Mouse (Mus musculus): Measurements from ENCODE around the gene Lamb1. TPM values are rescaled to one million over a fixed set of nuclear protein-coding genes. Genes with fewer than 3 reads are reported as not detected.

Gene Lamb1
- polyA plus RNA-seq, 1 experiment from 2014 or later = 39.4 TPM

DNA sequence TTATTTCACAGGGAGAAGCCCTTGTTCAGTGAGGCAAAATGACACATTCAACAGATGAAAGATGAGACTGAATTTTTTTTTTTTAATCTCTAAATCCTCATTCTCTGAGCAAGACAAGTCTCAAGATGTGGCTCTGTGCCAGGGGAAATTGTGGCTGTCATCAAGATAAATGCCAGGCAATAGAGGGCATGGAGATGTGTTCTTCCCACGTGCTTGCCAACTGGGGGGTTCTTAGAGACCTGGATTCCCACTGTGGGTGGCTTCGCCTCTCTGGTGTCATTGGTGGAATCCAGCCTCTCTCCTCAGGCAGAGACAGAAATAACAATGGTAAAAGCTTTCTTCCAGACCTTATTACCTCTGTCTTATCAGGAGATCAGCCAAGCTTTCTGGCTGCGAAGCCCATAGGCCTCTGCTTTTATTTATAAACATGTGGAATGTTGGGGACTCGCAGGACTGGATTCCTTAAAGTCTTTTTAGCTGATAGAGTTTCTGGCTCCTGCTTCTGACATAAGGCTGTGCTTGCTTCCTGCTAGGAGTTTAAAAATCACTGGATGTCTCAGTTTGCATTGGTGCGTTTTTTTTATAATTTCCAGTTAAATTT, 41.1 kb downstream of the Lamb1 start:
- Histone ChIP-seq H3K36me3 (no peaks in the 10 kb centered on the region), H3K4me3 (no peak overlapping the region), H3K27me3 (replicated peaks) (no peaks in the 10 kb centered on the region), H3K9me3 (no peaks in the 10 kb centered on the region), H3K27ac (no peak overlapping the region), H3K9ac (no peak overlapping the region), H3K4me2 (replicated peaks) (no peak overlapping the region), H3K4me1 (no peaks in the 10 kb centered on the region)
- ATAC-seq (ENCODE audit: low FRiP score, low read depth) = no peak
- 82% methylated on average over 5 of the region's 5 CpGs for WGBS

DNA sequence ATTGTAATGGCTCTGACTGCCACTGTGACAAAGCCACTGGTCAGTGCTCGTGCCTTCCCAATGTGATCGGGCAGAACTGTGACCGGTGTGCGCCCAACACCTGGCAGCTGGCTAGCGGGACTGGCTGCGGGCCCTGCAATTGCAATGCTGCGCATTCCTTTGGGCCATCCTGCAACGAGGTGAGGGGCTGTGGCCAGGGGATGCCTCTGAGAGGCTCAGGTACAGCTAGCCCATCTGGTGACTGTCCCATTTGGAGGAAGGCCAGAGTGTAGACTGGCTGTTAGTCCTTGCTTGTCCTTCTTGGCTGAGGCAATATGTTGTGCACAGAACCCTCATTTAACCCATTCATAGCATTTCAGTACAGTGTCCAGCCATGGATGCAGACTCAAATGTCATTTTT, 42.0 kb downstream of the Lamb1 start:
- 94% methylated on average over 8 of the region's 8 CpGs for WGBS

DNA sequence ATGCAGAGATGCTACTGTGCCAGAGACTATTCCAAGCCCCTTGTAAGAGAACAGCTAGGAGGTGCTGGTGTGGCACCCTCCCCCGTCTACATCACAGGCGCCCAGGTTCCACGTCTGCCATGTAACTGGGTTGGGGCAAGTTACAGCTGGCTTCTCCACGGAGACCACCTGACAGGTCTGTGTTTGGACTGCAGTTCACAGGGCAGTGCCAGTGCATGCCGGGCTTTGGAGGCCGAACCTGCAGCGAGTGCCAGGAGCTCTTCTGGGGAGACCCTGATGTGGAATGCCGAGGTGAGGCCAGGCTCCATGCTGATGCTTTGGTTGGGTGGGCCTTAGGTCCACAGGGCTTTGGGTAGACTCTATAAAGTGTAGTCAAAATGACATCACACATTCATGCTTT, 42.7 kb downstream of the Lamb1 start:
- Histone ChIP-seq H3K4me2 (replicated peaks) (no peak overlapping the region), H3K36me3 (no peaks in the 10 kb centered on the region), H3K4me1 (no peaks in the 10 kb centered on the region; the same call in 1 of the 2 replicates), H3K9me3 (no peaks in the 10 kb centered on the region), H3K4me3 (no peak overlapping the region), H3K9ac (no peak overlapping the region), H3K27me3 (replicated peaks) (no peaks in the 10 kb centered on the region), H3K27ac (no peak overlapping the region)
- no peak for ATAC-seq (ENCODE audit: low FRiP score, low read depth)
- WGBS = 94% methylated on average over 8 of the region's 8 CpGs

More for the DNA sequence above, 42.0 kb downstream of the Lamb1 start:
- Histone ChIP-seq H3K4me2 (replicated peaks) (no peak overlapping the region), H3K27ac (no peak overlapping the region), H3K4me1 (no peaks in the 10 kb centered on the region; the same call in 1 of the 2 replicates), H3K27me3 (replicated peaks) (no peaks in the 10 kb centered on the region), H3K9me3 (no peaks in the 10 kb centered on the region), H3K36me3 (no peaks in the 10 kb centered on the region), H3K4me3 (no peak overlapping the region), H3K9ac (no peak overlapping the region)
- ATAC-seq (ENCODE audit: low FRiP score, low read depth) = no peak

DNA sequence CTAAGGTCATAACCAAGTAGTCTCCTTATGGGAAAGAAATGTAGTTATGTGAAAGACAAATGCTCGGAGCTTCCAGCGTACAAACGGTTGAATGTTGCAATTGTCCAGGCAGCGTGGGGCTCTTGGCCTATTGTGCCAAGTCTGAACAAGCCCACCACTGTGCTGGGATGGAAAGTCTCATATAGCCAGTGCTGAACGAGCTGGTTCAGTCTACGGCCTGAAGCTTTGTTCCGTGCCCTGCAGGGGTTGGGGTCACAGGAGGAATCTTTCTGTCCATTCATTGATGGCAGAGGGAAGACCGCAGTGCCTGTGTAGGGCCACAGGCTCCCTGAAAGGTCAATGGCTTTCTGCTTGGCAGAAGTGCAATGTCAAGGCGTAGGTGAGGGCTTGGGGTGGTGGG, 45.7 kb downstream of the Lamb1 start:
- Histone ChIP-seq H3K9me3 (no peaks in the 10 kb centered on the region), H3K4me2 (replicated peaks) (no peak overlapping the region), H3K9ac (no peak overlapping the region), H3K27ac (no peak overlapping the region), H3K4me1 (no peaks in the 10 kb centered on the region; the same call in 1 of the 2 replicates), H3K27me3 (replicated peaks) (no peaks in the 10 kb centered on the region), H3K36me3 (no peaks in the 10 kb centered on the region), H3K4me3 (no peak overlapping the region)
- WGBS = 30% methylated on average over 9 of the region's 9 CpGs
- no peak for ATAC-seq (ENCODE audit: low FRiP score, low read depth)

DNA sequence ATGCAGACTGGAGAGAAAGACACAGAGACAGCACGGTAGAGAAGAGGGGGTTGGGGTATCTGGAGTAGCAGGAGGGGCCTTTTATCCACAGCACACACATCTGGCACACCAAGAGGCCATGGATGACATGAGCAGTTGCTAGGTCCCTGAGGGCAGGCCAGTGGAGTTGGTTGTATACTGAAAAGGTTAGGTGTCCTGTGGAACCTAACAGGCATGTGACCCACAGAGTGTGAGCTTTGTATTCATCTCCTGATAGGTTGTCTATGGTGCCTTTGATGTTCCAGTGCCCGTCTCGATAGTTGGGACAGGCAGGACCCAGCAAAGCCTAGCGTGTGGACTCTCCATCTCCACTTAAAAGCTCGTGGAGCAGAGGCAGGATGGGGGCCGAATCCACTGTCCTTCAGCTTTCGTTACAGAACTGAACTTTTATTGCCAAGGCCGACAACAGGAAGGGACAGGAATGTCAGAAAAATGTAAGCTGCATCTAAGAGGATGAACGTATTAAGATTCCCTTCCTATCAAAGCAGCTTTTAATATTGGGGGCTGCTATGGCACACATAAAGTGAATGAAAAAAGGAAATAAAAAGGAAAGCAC, 46.7 kb downstream of the Lamb1 start:
- no peak overlapping the region for H3K4me3 ChIP-seq
- 75% methylated on average over 9 of the region's 9 CpGs for WGBS
- H3K4me2 ChIP-seq (replicated peaks) = no peak overlapping the region
- H3K4me1 ChIP-seq = no peaks in the 10 kb centered on the region; the same call in 1 of the 2 replicates
- H3K27me3 ChIP-seq (replicated peaks) = no peaks in the 10 kb centered on the region
- no peaks in the 10 kb centered on the region for H3K9me3 ChIP-seq
- no peak overlapping the region for H3K27ac ChIP-seq
- H3K36me3 ChIP-seq = no peaks in the 10 kb centered on the region
- H3K9ac ChIP-seq = no peak overlapping the region
- ATAC-seq (ENCODE audit: low FRiP score, low read depth) = no peak

DNA sequence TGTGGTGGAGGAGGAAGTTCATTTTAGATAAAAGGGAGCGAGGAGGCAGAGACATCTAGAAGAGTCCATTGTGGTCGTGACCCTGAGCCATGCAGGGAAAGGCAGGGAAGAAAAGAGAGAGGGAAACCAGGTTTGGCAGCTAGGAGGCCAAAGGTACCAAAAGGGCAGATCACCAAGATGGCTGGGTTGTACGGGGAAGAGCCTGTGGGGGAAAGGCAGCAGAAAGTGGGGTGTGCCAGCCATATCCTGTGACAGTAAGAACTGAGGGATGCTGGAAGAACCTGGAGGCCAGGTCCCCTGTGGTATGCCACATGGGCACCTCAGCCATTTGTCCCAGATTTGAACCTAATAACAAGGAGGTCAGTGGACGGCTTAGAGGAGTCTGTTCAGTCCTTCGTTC, 47.2 kb downstream of the Lamb1 start:
- 91% methylated on average over 5 of the region's 5 CpGs for WGBS

DNA sequence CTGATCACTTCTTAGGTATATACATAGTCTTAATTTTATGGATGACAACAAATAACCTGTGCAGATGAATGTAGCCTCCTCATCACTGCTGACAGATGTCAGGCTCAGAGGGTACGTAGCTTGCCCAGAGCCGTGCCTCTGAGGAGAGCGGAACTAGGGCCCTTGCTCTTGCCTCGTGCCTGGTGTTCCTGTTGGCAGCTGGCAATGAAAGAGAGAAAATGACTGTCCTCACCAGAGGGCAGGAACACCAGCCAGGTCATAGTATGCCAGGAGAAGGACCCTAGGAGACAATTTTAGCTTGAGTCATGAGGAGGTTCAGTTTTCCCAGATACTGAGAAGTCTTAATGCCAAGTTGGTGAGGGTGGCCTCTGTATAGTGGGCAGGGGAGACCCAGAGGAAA, 48.1 kb downstream of the Lamb1 start:
- no peak for ATAC-seq (ENCODE audit: low FRiP score, low read depth)
- Histone ChIP-seq H3K9ac (no peak overlapping the region), H3K27me3 (replicated peaks) (no peaks in the 10 kb centered on the region), H3K4me3 (no peak overlapping the region), H3K36me3 (no peaks in the 10 kb centered on the region), H3K4me1 (no peaks in the 10 kb centered on the region; the same call in 1 of the 2 replicates), H3K4me2 (replicated peaks) (no peak overlapping the region), H3K27ac (no peak overlapping the region), H3K9me3 (no peaks in the 10 kb centered on the region)
- 95% methylated on average over 4 of the region's 4 CpGs for WGBS

More for the DNA sequence above, 47.2 kb downstream of the Lamb1 start:
- H3K9ac ChIP-seq = no peak overlapping the region
- no peak overlapping the region for H3K27ac ChIP-seq
- no peaks in the 10 kb centered on the region for H3K27me3 ChIP-seq (replicated peaks)
- H3K9me3 ChIP-seq = no peaks in the 10 kb centered on the region
- H3K4me2 ChIP-seq (replicated peaks) = no peak overlapping the region
- ATAC-seq (ENCODE audit: low FRiP score, low read depth) = no peak
- no peaks in the 10 kb centered on the region for H3K36me3 ChIP-seq
- H3K4me1 ChIP-seq = no peaks in the 10 kb centered on the region; the same call in 1 of the 2 replicates
- no peak overlapping the region for H3K4me3 ChIP-seq

DNA sequence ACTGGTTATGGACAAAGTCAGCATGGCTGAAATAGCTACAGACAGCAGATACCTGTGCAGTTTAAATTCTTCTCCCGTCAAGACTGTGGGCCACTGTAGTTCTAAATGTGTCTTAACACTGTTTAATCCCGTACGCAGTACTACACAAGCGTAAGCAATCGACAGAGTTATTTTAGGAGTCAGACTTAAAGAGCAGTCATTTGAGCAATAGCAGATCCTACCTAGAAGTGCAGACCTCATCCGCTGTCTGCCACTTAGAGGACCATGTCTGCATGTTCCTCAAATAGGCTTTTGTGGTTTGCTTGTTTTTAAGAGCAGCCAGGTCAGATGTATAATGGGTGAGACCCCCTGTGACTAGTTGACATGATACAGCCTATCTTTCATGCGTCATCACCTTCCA, 49.3 kb downstream of the Lamb1 start:
- H3K27ac ChIP-seq = no peak overlapping the region
- no peak for ATAC-seq (ENCODE audit: low FRiP score, low read depth)
- WGBS = 98% methylated on average over 7 of the region's 7 CpGs

DNA sequence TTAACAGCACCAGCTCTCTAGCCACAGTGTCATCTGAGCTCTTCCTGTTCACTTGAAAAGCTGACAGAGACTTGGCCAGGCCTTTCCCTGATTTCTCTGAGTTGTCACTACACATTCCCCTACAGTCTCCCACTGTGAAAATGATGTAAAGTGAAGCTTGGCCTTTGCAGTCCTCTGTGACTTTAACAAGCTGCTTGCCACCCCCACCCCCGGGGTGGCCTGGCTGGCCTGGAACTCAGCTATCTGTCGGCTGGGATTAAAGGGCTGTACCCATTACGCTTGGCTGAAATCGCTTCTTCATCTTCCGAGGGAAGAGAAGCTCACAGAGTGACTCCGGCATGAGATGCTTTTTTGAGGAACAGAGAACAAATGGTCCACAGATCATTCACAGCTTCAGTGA, 50.9 kb downstream of the Lamb1 start:
- Histone ChIP-seq H3K27me3 (replicated peaks) (no peaks in the 10 kb centered on the region), H3K4me1 (no peaks in the 10 kb centered on the region; the same call in 1 of the 2 replicates), H3K9ac (no peak overlapping the region), H3K27ac (no peak overlapping the region), H3K4me2 (replicated peaks) (no peak overlapping the region), H3K4me3 (no peak overlapping the region), H3K36me3 (no peaks in the 10 kb centered on the region), H3K9me3 (no peaks in the 10 kb centered on the region)
- ATAC-seq (ENCODE audit: low FRiP score, low read depth) = no peak
- WGBS = 63% methylated on average over 6 of the region's 6 CpGs

More for the DNA sequence above, 49.3 kb downstream of the Lamb1 start:
- no peaks in the 10 kb centered on the region for H3K36me3 ChIP-seq
- no peaks in the 10 kb centered on the region for H3K27me3 ChIP-seq (replicated peaks)
- H3K9me3 ChIP-seq = no peaks in the 10 kb centered on the region
- H3K4me2 ChIP-seq (replicated peaks) = no peak overlapping the region
- no peak overlapping the region for H3K4me3 ChIP-seq
- no peaks in the 10 kb centered on the region; the same call in 1 of the 2 replicates for H3K4me1 ChIP-seq
- H3K9ac ChIP-seq = no peak overlapping the region

DNA sequence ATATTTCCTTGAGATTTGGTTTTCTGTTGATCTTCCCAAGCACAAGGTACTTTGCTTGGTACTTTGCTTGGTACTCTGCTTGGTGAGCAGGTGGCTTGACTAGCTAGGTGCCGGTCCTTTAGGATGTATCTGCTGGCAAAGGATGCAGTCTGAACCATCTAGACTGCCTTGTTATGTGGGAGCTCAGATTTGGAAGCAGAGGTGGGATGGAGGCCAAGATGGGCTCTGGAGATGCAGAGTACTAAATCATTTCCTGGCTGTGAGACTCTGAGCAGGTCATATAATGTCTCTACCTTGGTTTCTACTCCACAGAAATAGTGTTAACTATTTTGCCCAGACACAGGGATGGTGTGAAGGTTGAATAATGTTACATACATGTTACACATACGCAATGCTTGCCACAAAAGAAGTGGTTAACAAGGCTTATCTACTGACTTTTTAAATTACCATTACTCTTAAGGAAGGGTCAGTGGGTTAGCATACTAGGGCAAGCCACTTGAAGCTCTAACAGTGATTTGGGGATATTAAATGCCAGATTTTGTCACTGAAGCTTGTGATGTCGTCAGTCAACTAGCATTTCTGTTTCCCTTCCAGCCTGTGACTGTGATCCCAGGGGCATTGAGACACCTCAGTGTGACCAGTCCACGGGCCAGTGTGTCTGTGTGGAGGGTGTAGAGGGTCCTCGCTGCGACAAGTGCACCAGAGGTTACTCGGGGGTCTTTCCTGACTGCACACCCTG, 52.8 kb downstream of the Lamb1 start:
- WGBS = 94% methylated on average over 7 of the region's 7 CpGs
- H3K9me3 ChIP-seq = no peaks in the 10 kb centered on the region
- no peaks in the 10 kb centered on the region for H3K4me1 ChIP-seq
- H3K27ac ChIP-seq = no peak overlapping the region
- no peak overlapping the region for H3K4me2 ChIP-seq (replicated peaks)
- H3K9ac ChIP-seq = no peak overlapping the region
- H3K27me3 ChIP-seq (replicated peaks) = no peaks in the 10 kb centered on the region
- H3K36me3 ChIP-seq = no peaks in the 10 kb centered on the region
- no peak overlapping the region for H3K4me3 ChIP-seq
- no peak for ATAC-seq (ENCODE audit: low FRiP score, low read depth)

DNA sequence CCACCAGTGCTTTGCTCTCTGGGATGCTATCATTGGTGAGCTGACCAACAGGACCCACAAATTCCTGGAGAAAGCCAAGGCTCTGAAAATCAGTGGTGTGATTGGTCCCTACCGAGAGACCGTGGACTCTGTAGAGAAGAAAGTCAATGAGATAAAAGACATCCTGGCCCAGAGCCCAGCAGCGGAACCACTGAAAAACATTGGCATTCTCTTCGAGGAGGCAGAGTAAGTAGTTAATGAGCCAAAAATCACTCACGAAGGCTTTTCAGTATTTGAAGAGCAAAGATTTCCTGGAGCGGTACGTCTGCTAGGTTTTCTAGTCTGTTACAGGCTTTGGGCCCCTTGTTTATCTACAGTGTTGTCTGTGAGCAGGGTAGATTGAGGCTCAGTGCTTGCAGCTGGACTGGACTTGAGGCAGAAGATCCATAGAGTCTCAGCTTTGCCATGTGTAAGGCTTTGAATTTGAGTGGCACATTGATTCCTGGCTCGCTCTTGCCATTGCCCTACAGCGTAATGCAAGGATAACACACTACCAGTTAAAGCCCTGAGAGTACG, 53.5 kb downstream of the Lamb1 start:
- Histone ChIP-seq H3K27me3 (replicated peaks) (no peaks in the 10 kb centered on the region), H3K36me3 (peaks cover 2% of the 10 kb centered on the region; the same call in 1 of the 2 replicates), H3K9ac (no peak overlapping the region), H3K9me3 (no peaks in the 10 kb centered on the region), H3K4me1 (no peaks in the 10 kb centered on the region), H3K4me2 (replicated peaks) (no peak overlapping the region), H3K4me3 (no peak overlapping the region), H3K27ac (no peak overlapping the region)
- 89% methylated on average over 10 of the region's 10 CpGs for WGBS
- ATAC-seq (ENCODE audit: low FRiP score, low read depth) = no peak

DNA sequence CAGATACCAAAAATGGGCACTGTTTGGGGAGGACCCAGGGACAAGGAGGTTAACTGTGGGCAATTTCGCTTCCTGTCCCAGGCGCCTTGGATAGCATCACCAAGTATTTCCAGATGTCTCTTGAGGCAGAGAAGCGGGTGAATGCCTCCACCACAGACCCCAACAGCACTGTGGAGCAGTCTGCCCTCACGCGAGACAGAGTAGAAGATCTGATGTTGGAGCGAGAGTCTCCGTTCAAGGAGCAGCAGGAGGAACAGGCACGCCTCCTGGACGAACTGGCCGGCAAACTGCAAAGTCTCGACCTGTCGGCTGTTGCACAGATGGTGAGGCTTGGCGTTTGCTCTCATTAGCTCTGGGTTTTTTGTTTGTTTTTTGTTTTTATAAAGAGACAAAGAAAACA, 55.8 kb downstream of the Lamb1 start:
- no peak for ATAC-seq (ENCODE audit: low FRiP score, low read depth)
- H3K9me3 ChIP-seq = no peaks in the 10 kb centered on the region
- H3K4me1 ChIP-seq = no peaks in the 10 kb centered on the region
- no peak overlapping the region for H3K4me2 ChIP-seq (replicated peaks)
- H3K27ac ChIP-seq = no peak overlapping the region
- no peak overlapping the region for H3K9ac ChIP-seq
- H3K4me3 ChIP-seq = no peak overlapping the region
- H3K27me3 ChIP-seq (replicated peaks) = no peaks in the 10 kb centered on the region
- peaks cover 3% of the 10 kb centered on the region; the same call in 1 of the 2 replicates for H3K36me3 ChIP-seq
- WGBS = 77% methylated on average over 13 of the region's 13 CpGs
